ENCODE assay signal across 29 mouse cellular contexts in genomic region chr12:37883781-37884180, GRCm38 (mm10).
DNase-seq lines count a peak whose midpoint lies in the region; ATAC-seq and TF ChIP-seq lines count a peak whose summit lies in the region.
"Had no signal": no experiment of that assay in that cellular context is flagged by ENCODE, and none has a peak within 500 bp of the region (broad histone marks: within the 10 kb centered on the region; RNA-seq: fewer than 3 reads in every experiment).

No protein-coding gene starts in this region.

- DNase-seq in heart, postnatal 4 days: peak; percentile 9
- no peak for DNase-seq in lung, adult 2 months
- peak; percentile 21 for DNase-seq in brain, adult 2 months (ENCODE audit: low read depth, low spot score)
- peak; percentile 4 for DNase-seq in lung, postnatal 14 days
- DNase-seq in adipocyte (ENCODE audit: low spot score): no peak
- DNase-seq: adrenal gland, postnatal 25 days; B cell, adult 2 months; cerebellum, adult 11 months; cerebellum, postnatal 36 days; embryo, embryonic 11 days; gastrocnemius, postnatal 10 days; heart, adult 11 months; heart, postnatal 10 days; kidney, postnatal 4 days; liver, postnatal 0 days; thymus, adult 2 months had no signal

- no peak overlapping the region for H3K4me2 ChIP-seq in heart, embryonic 12.5 days
- no peak overlapping the region for H3K4me2 ChIP-seq in lung, embryonic 15.5 days
- H3K4me2 ChIP-seq: embryonic facial prominence, embryonic 15.5 days; heart, embryonic 11.5 days; kidney, embryonic 15.5 days; midbrain, embryonic 13.5 days; stomach, embryonic 15.5 days had no signal

- no peak for ATAC-seq in heart, embryonic 12.5 days (ENCODE audit: insufficient number of reproducible peaks, low FRiP score)
- ATAC-seq in lung, embryonic 15.5 days (ENCODE audit: borderline replicate concordance, extremely low read depth, low FRiP score, low TSS enrichment): peak; percentile 52; the same call in 1 of the 2 replicates
- ATAC-seq: forebrain, embryonic 16.5 days; intestine, postnatal 0 days; liver, postnatal 0 days; midbrain, embryonic 13.5 days had no signal

- no peaks in the 10 kb centered on the region for H3K9me3 ChIP-seq in heart, embryonic 12.5 days (replicated peaks)
- no peaks in the 10 kb centered on the region for H3K9me3 ChIP-seq in lung, embryonic 15.5 days
- H3K9me3 ChIP-seq: embryonic facial prominence, embryonic 15.5 days; kidney, embryonic 15.5 days; limb, embryonic 10.5 days; midbrain, embryonic 13.5 days; stomach, embryonic 15.5 days had no signal

- no peak overlapping the region for H3K4me3 ChIP-seq in heart, embryonic 12.5 days
- no peak overlapping the region for H3K4me3 ChIP-seq in lung, embryonic 15.5 days
- H3K4me3 ChIP-seq in lung, adult 2 months (replicated peaks; ENCODE audit: extremely low read depth, low read depth, low read length): no peak overlapping the region
- H3K4me3 ChIP-seq: embryonic facial prominence, embryonic 15.5 days; kidney, embryonic 15.5 days; limb, embryonic 10.5 days; megakaryocyte, embryonic 14.5 days; midbrain, embryonic 13.5 days; stomach, embryonic 15.5 days had no signal

- H3K4me1 ChIP-seq in heart, embryonic 12.5 days (replicated peaks): peaks cover 5% of the 10 kb centered on the region; the same call in 1 of the 2 replicates
- H3K4me1 ChIP-seq in lung, embryonic 15.5 days: peaks cover 16% of the 10 kb centered on the region
- 0 out of 2 replicates have a peak, but pooled peaks cover 2% of the 10 kb centered on the region for H3K4me1 ChIP-seq in lung, adult 2 months (ENCODE audit: control insufficient read depth, insufficient read depth, low read length)
- H3K4me1 ChIP-seq: stomach, embryonic 15.5 days had no signal

- no peak overlapping the region for H3K9ac ChIP-seq in heart, embryonic 12.5 days
- H3K9ac ChIP-seq in lung, embryonic 15.5 days: no peak overlapping the region
- H3K9ac ChIP-seq: embryonic facial prominence, embryonic 15.5 days; kidney, embryonic 15.5 days; liver, postnatal 0 days; midbrain, embryonic 13.5 days; stomach, embryonic 15.5 days had no signal

- TF ChIP-seq POLR2A in lung, adult 2 months (IDR thresholded peaks at IDR 0.05; ENCODE audit: borderline replicate concordance, extremely low read depth, low read depth, low read length): no peak

- H3K36me3 ChIP-seq in heart, embryonic 12.5 days: no peaks in the 10 kb centered on the region
- H3K36me3 ChIP-seq in lung, embryonic 15.5 days: no peaks in the 10 kb centered on the region
- H3K36me3 ChIP-seq: embryonic facial prominence, embryonic 15.5 days; G1E; kidney, embryonic 15.5 days; limb, embryonic 10.5 days; midbrain, embryonic 13.5 days; stomach, embryonic 15.5 days had no signal

- TF ChIP-seq CTCF in lung, adult 2 months (IDR thresholded peaks at IDR 0.05; ENCODE audit: insufficient read depth, low read length): no peak

- 66% methylated on average over 4 of the region's 4 CpGs for WGBS in heart, embryonic 12.5 days
- WGBS in lung, embryonic 15.5 days: 38% methylated on average over 4 of the region's 4 CpGs
- 56% methylated on average over 4 of the region's 4 CpGs for WGBS in lung, adult 2 months

- no peak overlapping the region for H3K27ac ChIP-seq in heart, embryonic 12.5 days (ENCODE audit: poor library complexity, severe bottlenecking)
- no peak overlapping the region for H3K27ac ChIP-seq in lung, embryonic 15.5 days
- H3K27ac ChIP-seq: embryonic facial prominence, embryonic 15.5 days; kidney, embryonic 15.5 days; limb, embryonic 10.5 days; midbrain, embryonic 13.5 days; stomach, embryonic 15.5 days had no signal

- no peaks in the 10 kb centered on the region for H3K27me3 ChIP-seq in heart, embryonic 12.5 days (replicated peaks)
- H3K27me3 ChIP-seq in lung, embryonic 15.5 days: no peaks in the 10 kb centered on the region
- H3K27me3 ChIP-seq: CH12.LX; kidney, embryonic 15.5 days; midbrain, embryonic 13.5 days; stomach, embryonic 15.5 days had no signal

Comparison
In these comparisons a context has a peak if more than half of its experiments do, and no peak if none do; other contexts are left out.
1. DNase-seq: peak in heart, postnatal 4 days (single experiment), brain, adult 2 months (single experiment) and lung, postnatal 14 days (single experiment); none in lung, adult 2 months (single experiment) and adipocyte (single experiment).